Mouse (Mus musculus) neural tube, embryonic 12.5 days (tissue): ENCODE data around the gene Clasp1. TPM values are rescaled to one million over a fixed set of nuclear protein-coding genes. Genes with fewer than 3 reads are reported as not detected.

ENCODE experiments used
- ATAC-seq: fragments of 200-750 bp; cut with Nextera tagmentation; 2 replicates; pipeline ENCODE4 v1.8.0; 2017; ENCODE audit warnings: low read depth, mild to moderate bottlenecking, moderate TSS enrichment, moderate library complexity; ENCODE audit not compliant: low FRiP score
- H3K27ac ChIP-seq: fragments of 300-500 bp; sonication (generic); 2 replicates; pipeline ENCODE4 v1.5.1; 2016
- H3K27me3 ChIP-seq: fragments of 300-500 bp; sonication (generic); replicated peaks from 2 replicates; pipeline ENCODE4 v1.6.1; 2016; ENCODE audit warnings: mild to moderate bottlenecking
- H3K36me3 ChIP-seq: fragments of 300-500 bp; sonication (generic); 2 replicates; pipeline ENCODE4 v1.6.1; 2016; ENCODE audit warnings: mild to moderate bottlenecking
- H3K4me1 ChIP-seq: fragments of 300-500 bp; sonication (generic); 2 replicates; pipeline ENCODE4 v1.6.1; 2016
- H3K4me2 ChIP-seq: fragments of 300-500 bp; sonication (generic); replicated peaks from 2 replicates; pipeline ENCODE4 v1.6.1; 2016; ENCODE audit warnings: mild to moderate bottlenecking
- H3K4me3 ChIP-seq: fragments of 300-500 bp; sonication (generic); 2 replicates; pipeline ENCODE4 v1.5.1; 2016
- H3K9ac ChIP-seq: fragments of 300-500 bp; sonication (generic); 2 replicates; pipeline ENCODE4 v1.6.1; 2016; ENCODE audit warnings: mild to moderate bottlenecking
- H3K9me3 ChIP-seq: fragments of 300-500 bp; sonication (generic); 2 replicates; pipeline ENCODE4 v1.6.1; 2016; ENCODE audit warnings: mild to moderate bottlenecking
- WGBS: fragments of 180-500 bp; shearing (Covaris S2); methylation state at CpG from one replicate; pipeline ENCODE4 v1.1.7; 2016; 5-methylcytosine and 5-hydroxymethylcytosine counted together
- polyA plus RNA-seq: library from polyadenylated mRNA; unstranded; fragments of >200 nt; fragmentation: Nextera tagmentation; extraction: Ambion mirVana; gene quantifications from 2 replicates; pipeline ENCODE4 v1.2.1, GENCODE M21; 2016

Clasp1 gene
- polyA plus RNA-seq, 1 experiment from 2014 or later = 132 TPM

- Histone ChIP-seq H3K4me2 (no peak overlapping the region), H3K27ac (no peak overlapping the region), H3K9me3 (no peaks in the 10 kb centered on the region), H3K4me1 (peaks cover 5% of the 10 kb centered on the region; the same call in 1 of the 2 replicates), H3K27me3 (no peaks in the 10 kb centered on the region), H3K36me3 (no peaks in the 10 kb centered on the region), H3K9ac (no peak overlapping the region), H3K4me3 (no peak overlapping the region)
- no peak for ATAC-seq
Observed at GRCm38 (mm10) chr1:118438332-118438731, 49.5 kb downstream of the Clasp1 start.

GRCm38 (mm10) chr1:118440547-118440946 is 51.7 kb downstream of the Clasp1 start:
- WGBS = 97% methylated on average over 1 of the region's 1 CpGs
- no peak overlapping the region for H3K27ac ChIP-seq
- no peak for ATAC-seq

GRCm38 (mm10) chr1:118444420-118444819 is 55.6 kb downstream of the Clasp1 start:
- H3K4me2 ChIP-seq = no peak overlapping the region
- H3K27me3 ChIP-seq = no peaks in the 10 kb centered on the region
- H3K9me3 ChIP-seq = no peaks in the 10 kb centered on the region
- H3K4me1 ChIP-seq = peaks cover 8% of the 10 kb centered on the region
- ATAC-seq = no peak
- 89% methylated on average over 7 of the region's 7 CpGs for whole genome bisulfite sequencing
- no peak overlapping the region for H3K27ac ChIP-seq
- no peak overlapping the region for H3K4me3 ChIP-seq
- no peaks in the 10 kb centered on the region for H3K36me3 ChIP-seq
- H3K9ac ChIP-seq = no peak overlapping the region

More at GRCm38 (mm10) chr1:118440547-118440946, 51.7 kb downstream of the Clasp1 start:
- H3K4me1 ChIP-seq = peaks cover 6% of the 10 kb centered on the region
- H3K27me3 ChIP-seq = no peaks in the 10 kb centered on the region
- H3K9me3 ChIP-seq = no peaks in the 10 kb centered on the region
- H3K4me3 ChIP-seq = no peak overlapping the region
- no peak overlapping the region for H3K4me2 ChIP-seq
- H3K9ac ChIP-seq = no peak overlapping the region
- no peaks in the 10 kb centered on the region for H3K36me3 ChIP-seq

DNA sequence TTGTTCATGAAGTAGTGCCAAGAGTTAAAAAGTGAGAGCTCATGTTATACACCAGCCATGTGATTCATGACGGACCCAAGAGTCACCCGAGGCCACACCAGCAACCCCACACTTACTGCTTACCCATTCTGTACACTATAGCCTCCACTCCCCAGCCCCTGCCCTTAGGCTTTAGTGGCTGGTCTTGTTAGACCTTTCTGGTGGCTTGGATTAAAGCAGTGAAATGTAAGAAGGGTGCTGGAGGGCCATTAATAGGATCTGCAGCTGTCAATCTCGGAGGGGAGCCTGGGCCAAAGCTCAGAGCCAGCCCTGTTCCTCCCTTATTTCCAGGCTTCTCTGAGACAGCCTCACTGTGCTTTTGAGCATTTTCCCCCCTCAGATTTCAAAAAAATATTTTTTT is 56.1 kb downstream of the Clasp1 start:
- Histone ChIP-seq H3K9ac (no peak overlapping the region), H3K4me1 (peaks cover 8% of the 10 kb centered on the region), H3K4me3 (no peak overlapping the region), H3K4me2 (no peak overlapping the region), H3K9me3 (no peaks in the 10 kb centered on the region), H3K27me3 (no peaks in the 10 kb centered on the region), H3K27ac (no peak overlapping the region), H3K36me3 (no peaks in the 10 kb centered on the region)
- no peak for ATAC-seq
- WGBS = 75% methylated on average over 3 of the region's 3 CpGs

DNA sequence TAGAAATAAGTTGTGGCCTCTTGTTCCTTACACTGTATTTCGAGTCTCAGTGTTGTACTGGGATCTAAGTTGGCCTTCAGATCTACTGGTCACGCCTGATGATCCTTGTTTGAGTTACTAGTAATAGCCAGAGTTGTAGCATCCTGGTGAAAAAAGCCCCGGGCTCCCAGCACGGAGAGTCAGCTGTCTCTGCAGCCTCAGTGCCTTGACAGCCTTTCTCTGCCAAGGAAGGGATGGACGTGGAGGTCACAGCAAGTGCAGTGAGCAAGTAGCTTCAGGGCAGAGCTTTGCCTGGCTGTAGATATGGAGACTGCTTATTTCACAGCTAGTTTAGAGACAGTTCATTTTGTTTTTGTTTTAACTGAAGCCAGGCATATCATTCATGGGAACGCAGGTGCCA is 56.6 kb downstream of the Clasp1 start:
- Histone ChIP-seq H3K9me3 (no peaks in the 10 kb centered on the region), H3K27me3 (no peaks in the 10 kb centered on the region), H3K9ac (no peak overlapping the region), H3K4me3 (no peak overlapping the region), H3K4me2 (no peak overlapping the region), H3K4me1 (peaks cover 8% of the 10 kb centered on the region), H3K27ac (no peak overlapping the region), H3K36me3 (no peaks in the 10 kb centered on the region)
- WGBS = 80% methylated on average over 6 of the region's 6 CpGs
- no peak for ATAC-seq

- 94% methylated on average over 3 of the region's 3 CpGs for WGBS
- no peak overlapping the region for H3K4me2 ChIP-seq
- no peaks in the 10 kb centered on the region for H3K27me3 ChIP-seq
- no peak for ATAC-seq
- no peak overlapping the region for H3K9ac ChIP-seq
- H3K4me1 ChIP-seq = peaks cover 8% of the 10 kb centered on the region
- H3K27ac ChIP-seq = no peak overlapping the region
- no peaks in the 10 kb centered on the region for H3K9me3 ChIP-seq
- H3K36me3 ChIP-seq = no peaks in the 10 kb centered on the region
- no peak overlapping the region for H3K4me3 ChIP-seq
Observed at GRCm38 (mm10) chr1:118446006-118446405, 57.1 kb downstream of the Clasp1 start.

DNA sequence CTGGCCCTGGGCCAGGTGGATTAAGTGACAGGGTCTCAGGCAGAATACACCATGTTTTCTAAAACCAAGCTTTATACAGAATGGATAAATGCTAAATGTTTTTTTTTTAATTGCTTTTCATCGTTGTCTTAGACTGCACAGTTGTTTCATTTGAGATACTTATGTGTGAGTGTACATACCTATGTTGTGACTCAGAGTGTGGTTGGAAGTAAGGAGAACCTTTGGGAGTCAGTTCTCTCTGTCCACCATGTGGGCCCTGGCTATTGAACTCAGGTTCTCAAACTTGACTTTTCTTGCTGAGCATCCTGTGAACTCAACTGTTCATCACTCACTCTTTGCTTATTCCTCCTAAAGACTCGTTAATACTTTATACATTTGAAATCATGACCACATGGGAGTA is 58.3 kb downstream of the Clasp1 start:
- no peak overlapping the region for H3K9ac ChIP-seq
- no peak overlapping the region for H3K4me2 ChIP-seq
- 90% methylated on average over 2 of the region's 2 CpGs for WGBS
- no peak overlapping the region for H3K27ac ChIP-seq
- no peak overlapping the region for H3K4me3 ChIP-seq
- H3K27me3 ChIP-seq = no peaks in the 10 kb centered on the region
- peaks cover 8% of the 10 kb centered on the region for H3K4me1 ChIP-seq
- H3K9me3 ChIP-seq = no peaks in the 10 kb centered on the region
- no peaks in the 10 kb centered on the region for H3K36me3 ChIP-seq
- no peak for ATAC-seq

GRCm38 (mm10) chr1:118448214-118448613 is 59.4 kb downstream of the Clasp1 start:
- no peak for ATAC-seq
- no peak overlapping the region for H3K4me2 ChIP-seq
- peaks cover 8% of the 10 kb centered on the region for H3K4me1 ChIP-seq
- H3K4me3 ChIP-seq = no peak overlapping the region
- no peak overlapping the region for H3K27ac ChIP-seq
- no peak overlapping the region for H3K9ac ChIP-seq
- WGBS = 91% methylated on average over 1 of the region's 1 CpGs
- H3K9me3 ChIP-seq = no peaks in the 10 kb centered on the region
- H3K36me3 ChIP-seq = no peaks in the 10 kb centered on the region
- no peaks in the 10 kb centered on the region for H3K27me3 ChIP-seq

DNA sequence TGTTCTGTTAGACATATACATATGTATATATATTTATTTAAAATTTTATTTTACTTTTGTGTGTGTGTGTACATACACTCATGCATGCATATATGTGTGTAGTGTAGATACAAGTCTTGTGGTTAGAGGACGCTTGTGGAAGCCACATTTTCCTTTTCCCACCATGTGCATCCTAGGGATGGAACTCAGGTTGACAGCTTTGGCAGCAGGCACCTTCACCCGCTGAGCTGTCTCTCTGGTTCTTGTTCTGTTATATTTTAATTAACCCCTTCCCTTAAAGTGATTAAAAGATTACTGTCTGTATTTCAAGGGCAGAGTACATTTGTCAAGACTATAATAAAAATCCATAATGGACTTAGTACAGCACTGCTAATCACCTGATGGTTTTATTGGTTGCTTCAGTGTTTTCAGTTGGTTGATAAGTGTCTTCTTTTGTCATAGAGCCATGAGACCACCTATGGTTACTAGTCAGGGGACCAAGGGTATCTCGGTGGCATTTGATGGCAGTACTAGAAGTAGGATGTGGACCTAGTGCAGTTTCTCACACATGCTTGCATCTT is 62.1 kb downstream of the Clasp1 start:
- Histone ChIP-seq H3K9me3 (no peaks in the 10 kb centered on the region), H3K4me2 (no peak overlapping the region), H3K36me3 (no peaks in the 10 kb centered on the region), H3K4me3 (no peak overlapping the region), H3K4me1 (peaks cover 3% of the 10 kb centered on the region; the same call in 1 of the 2 replicates), H3K27me3 (no peaks in the 10 kb centered on the region), H3K9ac (no peak overlapping the region), H3K27ac (no peak overlapping the region)
- WGBS = 84% methylated on average over 3 of the region's 3 CpGs
- ATAC-seq = no peak

DNA sequence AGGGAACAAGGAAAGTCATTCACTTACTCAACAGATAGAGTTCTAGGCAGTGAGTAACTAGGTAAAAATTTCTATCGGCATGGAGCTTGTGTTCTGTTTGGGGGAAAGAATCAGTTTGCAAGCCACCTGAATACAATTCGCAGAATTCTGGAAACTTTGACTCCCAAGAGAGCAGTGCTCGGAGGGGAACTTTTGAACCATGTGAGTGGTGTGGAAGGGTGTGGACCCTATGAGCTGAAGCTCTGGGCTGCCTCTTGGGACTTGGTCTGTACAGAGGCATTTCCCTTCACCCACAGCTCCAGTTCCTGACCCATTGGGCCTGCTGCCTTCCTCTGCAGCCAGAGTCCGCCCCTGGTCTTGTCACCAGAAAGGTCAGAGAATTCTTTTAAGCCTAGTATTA is 64.7 kb downstream of the Clasp1 start:
- WGBS = 95% methylated on average over 4 of the region's 4 CpGs
- no peak overlapping the region for H3K27ac ChIP-seq
- no peak overlapping the region for H3K4me2 ChIP-seq
- no peak overlapping the region for H3K4me3 ChIP-seq
- H3K36me3 ChIP-seq = no peaks in the 10 kb centered on the region
- no peaks in the 10 kb centered on the region for H3K27me3 ChIP-seq
- H3K4me1 ChIP-seq = peaks cover 26% of the 10 kb centered on the region
- H3K9ac ChIP-seq = no peak overlapping the region
- ATAC-seq = no peak
- H3K9me3 ChIP-seq = no peaks in the 10 kb centered on the region

DNA sequence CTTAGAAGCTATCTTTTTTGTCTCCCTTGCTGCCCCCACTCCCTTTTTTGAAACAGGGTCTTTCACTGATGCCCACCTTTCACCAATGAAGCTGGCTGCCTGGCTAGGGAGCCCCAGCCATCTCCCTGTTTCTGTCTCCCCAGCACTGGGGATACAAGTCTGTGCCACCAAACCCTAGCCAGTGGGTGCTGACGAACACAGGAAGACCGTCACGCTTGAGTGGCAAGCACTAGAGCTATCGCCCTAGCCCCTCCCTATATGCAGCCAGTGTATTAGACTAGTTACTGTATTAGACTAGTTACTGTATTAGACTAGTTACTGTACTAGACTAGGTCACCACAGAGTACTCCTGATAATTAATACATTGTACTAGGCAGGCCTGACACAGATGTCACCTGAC is 66.0 kb downstream of the Clasp1 start:
- H3K9ac ChIP-seq = no peak overlapping the region
- no peaks in the 10 kb centered on the region for H3K27me3 ChIP-seq
- H3K36me3 ChIP-seq = no peaks in the 10 kb centered on the region
- H3K4me1 ChIP-seq = peaks cover 29% of the 10 kb centered on the region
- no peak for ATAC-seq
- no peak overlapping the region for H3K4me3 ChIP-seq
- 88% methylated on average over 4 of the region's 4 CpGs for WGBS
- no peak overlapping the region for H3K4me2 ChIP-seq
- no peaks in the 10 kb centered on the region for H3K9me3 ChIP-seq
- no peak overlapping the region for H3K27ac ChIP-seq

DNA sequence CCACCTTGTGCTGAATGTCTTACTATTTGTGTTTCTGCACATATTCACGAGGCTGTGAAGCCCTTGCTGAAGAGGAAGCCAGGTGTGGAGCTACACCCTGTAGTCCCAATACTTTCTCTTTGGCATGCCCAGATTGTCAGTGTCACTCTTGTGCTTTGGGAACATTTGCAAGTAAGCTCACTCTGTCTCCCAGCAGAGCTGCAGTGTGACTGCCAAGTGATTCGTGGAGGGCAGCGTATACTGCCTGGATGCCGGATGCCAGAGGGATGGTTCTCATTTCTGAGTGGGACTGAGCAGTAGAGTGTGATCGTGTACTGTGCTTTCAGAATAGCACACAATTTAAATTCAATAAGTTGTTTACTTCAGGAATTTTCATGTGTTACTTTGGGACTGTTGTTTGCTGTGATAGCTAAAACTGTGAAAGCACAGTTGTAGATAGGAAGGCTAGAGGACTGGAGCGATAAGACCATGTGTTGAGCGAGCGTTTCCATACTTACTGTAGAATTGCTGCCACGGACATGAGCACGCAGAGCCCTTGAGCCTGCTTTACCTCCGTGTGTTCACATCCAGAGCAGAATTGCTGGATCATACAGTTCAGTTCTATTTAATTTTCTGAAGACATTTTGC is 68.5 kb downstream of the Clasp1 start:
- no peak overlapping the region for H3K4me3 ChIP-seq
- no peak for ATAC-seq
- WGBS = 59% methylated on average over 11 of the region's 11 CpGs
- peak overlapping the region; percentile 33; the same call in 1 of the 2 replicates for H3K4me2 ChIP-seq
- peaks cover 12% of the 10 kb centered on the region for H3K36me3 ChIP-seq
- H3K27me3 ChIP-seq = no peaks in the 10 kb centered on the region
- no peaks in the 10 kb centered on the region for H3K9me3 ChIP-seq
- H3K27ac ChIP-seq = no peak overlapping the region
- H3K9ac ChIP-seq = no peak overlapping the region
- H3K4me1 ChIP-seq = peaks cover 29% of the 10 kb centered on the region

DNA sequence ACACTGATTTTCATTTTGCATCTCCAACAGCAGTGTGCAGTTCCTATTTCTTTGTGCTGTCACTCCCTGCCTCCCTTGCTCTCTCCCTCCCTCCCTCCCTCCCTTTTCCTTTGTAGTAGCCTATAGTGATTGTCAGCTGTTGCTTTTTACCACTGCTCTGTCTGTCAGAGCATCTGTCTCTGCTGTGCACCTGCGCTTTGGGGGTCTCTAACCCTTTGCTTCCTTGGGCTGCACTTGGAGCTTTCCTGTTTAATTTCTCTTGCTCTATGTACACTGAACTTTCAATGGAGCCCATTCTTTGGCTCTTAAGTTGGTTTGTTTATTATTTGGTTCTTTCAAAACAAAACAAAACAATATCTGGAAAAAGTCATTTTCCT is 69.0 kb downstream of the Clasp1 start:
- peaks cover 17% of the 10 kb centered on the region for H3K36me3 ChIP-seq
- WGBS = 25% methylated on average over 1 of the region's 1 CpGs
- no peak overlapping the region for H3K9ac ChIP-seq
- no peak for ATAC-seq
- no peak overlapping the region for H3K4me3 ChIP-seq
- no peaks in the 10 kb centered on the region for H3K27me3 ChIP-seq
- no peak overlapping the region for H3K27ac ChIP-seq
- H3K4me1 ChIP-seq = peaks cover 29% of the 10 kb centered on the region
- H3K4me2 ChIP-seq = peak overlapping the region; percentile 33; the same call in 1 of the 2 replicates
- H3K9me3 ChIP-seq = no peaks in the 10 kb centered on the region
